Mouse (Mus musculus) forebrain, embryonic 13.5 days (tissue): ENCODE measurements around the gene Pan2. TPM values are rescaled to one million over a fixed set of nuclear protein-coding genes. Genes with fewer than 3 reads are reported as not detected.
"Not testable (repeated sequence)": the region's sequence is repeated elsewhere in the genome, so short reads cannot be mapped to it uniquely, and the experiment has no call there.

Source experiments
- ATAC-seq: fragments of 200-750 bp; cut with Nextera tagmentation; 2 replicates; pipeline ENCODE4 v1.8.0; 2017
- H3K27ac ChIP-seq: fragments of 300-500 bp; sonication (generic); 2 replicates; pipeline ENCODE4 v1.5.1; 2015; ENCODE audit warnings: inconsistent platforms, mild to moderate bottlenecking, moderate library complexity
- H3K27me3 ChIP-seq: fragments of 300-500 bp; sonication (generic); 2 replicates; pipeline ENCODE4 v1.6.1; 2015; ENCODE audit warnings: mild to moderate bottlenecking, inconsistent platforms
- H3K36me3 ChIP-seq: fragments of 300-500 bp; sonication (generic); 2 replicates; pipeline ENCODE4 v1.6.1; 2015; ENCODE audit warnings: mild to moderate bottlenecking, inconsistent platforms; ENCODE audit not compliant: poor library complexity, severe bottlenecking
- H3K4me1 ChIP-seq: fragments of 300-500 bp; sonication (generic); 2 replicates; pipeline ENCODE4 v1.6.1; 2015; ENCODE audit warnings: inconsistent platforms
- H3K4me2 ChIP-seq: fragments of 300-500 bp; sonication (generic); 2 replicates; pipeline ENCODE4 v1.6.1; 2015; ENCODE audit warnings: inconsistent platforms, mild to moderate bottlenecking, moderate library complexity
- H3K4me3 ChIP-seq: fragments of 300-500 bp; sonication (generic); 2 replicates; pipeline ENCODE4 v1.5.1; 2015; ENCODE audit warnings: mild to moderate bottlenecking, inconsistent platforms
- H3K9ac ChIP-seq: fragments of 300-500 bp; sonication (generic); 2 replicates; pipeline ENCODE4 v1.6.1; 2015; ENCODE audit warnings: mild to moderate bottlenecking, inconsistent platforms
- H3K9me3 ChIP-seq: fragments of 300-500 bp; sonication (generic); replicated peaks from 2 replicates; pipeline ENCODE4 v1.6.1; 2016; ENCODE audit warnings: inconsistent platforms
- WGBS: fragments of 180-500 bp; shearing (Covaris S2); methylation state at CpG from one replicate; pipeline ENCODE4 v1.1.7; 2015; 5-methylcytosine and 5-hydroxymethylcytosine counted together
- polyA plus RNA-seq: library from polyadenylated mRNA; unstranded; fragments of >200 nt; fragmentation: Nextera tagmentation; extraction: Ambion mirVana; gene quantifications from 2 replicates; pipeline ENCODE4 v1.2.1, GENCODE M21; 2015

Pan2 gene
- polyA plus RNA-seq, 1 experiment from 2014 or later = 32.0 TPM

DNA sequence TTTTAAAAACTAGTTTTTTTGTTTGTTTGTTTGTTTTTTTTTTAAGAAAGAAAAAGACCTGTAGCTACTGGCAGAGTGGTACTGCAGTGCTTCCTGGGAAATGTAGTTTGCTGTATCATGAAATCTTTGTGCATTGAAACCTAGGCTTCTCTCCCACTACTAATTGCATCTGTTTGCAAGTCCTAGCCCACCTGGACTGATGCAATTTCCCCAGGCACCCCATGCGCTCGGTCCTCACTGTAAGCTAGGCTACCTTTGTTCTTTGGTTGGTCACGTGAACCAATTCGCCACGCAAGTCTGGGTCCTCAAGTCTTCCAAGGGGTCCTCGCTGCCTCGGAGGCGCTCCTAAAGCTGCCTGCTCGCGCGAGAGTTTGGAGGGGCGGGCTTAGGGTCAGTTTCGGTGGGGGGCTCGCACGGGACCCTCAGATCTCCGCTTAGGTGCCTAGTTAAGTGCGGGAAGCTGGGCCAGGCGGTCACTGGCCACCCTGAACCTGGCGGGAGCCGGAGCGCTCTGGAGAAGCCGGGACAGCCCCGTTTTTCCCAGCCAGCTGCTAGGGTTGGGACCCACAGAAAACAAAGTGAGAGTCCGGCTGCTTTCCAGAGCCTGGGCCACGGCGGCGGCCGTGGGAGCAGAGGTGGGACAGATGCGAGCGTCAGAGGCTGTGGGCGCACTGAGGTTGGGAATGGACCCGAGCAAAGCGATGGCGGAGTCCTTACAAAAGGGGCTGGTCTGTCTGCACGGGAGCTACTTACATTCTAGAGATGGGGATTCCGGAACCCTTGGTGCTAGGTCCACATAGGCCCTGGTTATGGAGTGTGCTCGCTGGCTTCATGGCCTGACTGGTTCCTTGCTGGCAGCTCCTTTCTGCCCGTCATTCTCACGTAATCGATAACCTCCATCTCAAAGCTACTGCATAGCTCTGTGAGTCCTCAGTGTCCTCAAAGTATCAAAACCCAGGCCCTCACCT, 19.3 kb downstream of the Pan2 start, which contains the start of gene Cnpy2:
Gene Cnpy2 (plus strand): TSS at position 319 of the 968 bp plus-strand sequence.
- peak within 1 kb of the TSS; percentile 94 for H3K27ac ChIP-seq

DNA sequence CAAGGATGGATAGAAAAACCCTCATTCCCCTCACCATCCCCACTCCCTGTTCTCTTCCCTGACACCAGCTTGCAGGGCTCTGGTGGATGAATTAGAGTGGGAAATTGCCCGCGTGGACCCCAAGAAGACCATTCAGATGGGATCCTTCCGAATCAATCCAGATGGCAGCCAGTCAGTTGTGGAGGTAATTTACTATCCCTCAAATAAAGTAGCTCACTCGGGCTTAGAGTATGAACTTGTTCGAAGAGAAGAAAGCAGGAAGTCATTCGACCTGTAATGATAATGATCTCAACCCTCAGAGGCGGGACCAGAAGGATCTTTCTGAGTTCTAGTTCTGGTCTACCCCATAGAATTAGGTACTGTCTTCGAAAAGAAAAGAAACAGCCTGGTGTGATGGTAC, 20.4 kb downstream of the Pan2 start:
- H3K9ac ChIP-seq = peak overlapping the region; percentile 97
- H3K27me3 ChIP-seq = no peaks in the 10 kb centered on the region
- H3K4me3 ChIP-seq = peak overlapping the region; percentile 85
- no peak for ATAC-seq
- peaks cover 55% of the 10 kb centered on the region for H3K36me3 ChIP-seq
- peak overlapping the region; percentile 79 for H3K4me2 ChIP-seq
- H3K9me3 ChIP-seq = no peaks in the 10 kb centered on the region
- no peak overlapping the region for H3K27ac ChIP-seq
- peaks cover 20% of the 10 kb centered on the region for H3K4me1 ChIP-seq
- WGBS = 87% methylated on average over 8 of the region's 8 CpGs

More for the DNA sequence above, 19.3 kb downstream of the Pan2 start, which contains the start of gene Cnpy2:
- Histone ChIP-seq H3K36me3 (peaks cover 55% of the 10 kb centered on the region), H3K4me3 (peak within 1 kb of the TSS; percentile 85), H3K27me3 (no peaks in the 10 kb centered on the region), H3K4me2 (peak within 1 kb of the TSS; percentile 79), H3K9me3 (no peaks in the 10 kb centered on the region), H3K4me1 (peaks cover 20% of the 10 kb centered on the region), H3K9ac (peak within 1 kb of the TSS; percentile 97)
- WGBS = under 1% methylated on average over 40 of the region's 40 CpGs
- ATAC-seq = peak; percentile 98

GRCm38 (mm10) chr10:128326825-128327224, 23.7 kb downstream of the Pan2 start:
- WGBS = 99% methylated on average over 8 of the region's 8 CpGs
- peaks cover 15% of the 10 kb centered on the region for H3K4me1 ChIP-seq
- no peaks in the 10 kb centered on the region for H3K9me3 ChIP-seq
- peaks cover 41% of the 10 kb centered on the region for H3K36me3 ChIP-seq
- H3K27me3 ChIP-seq = no peaks in the 10 kb centered on the region
- ATAC-seq = no peak
- H3K27ac ChIP-seq = no peak overlapping the region
- H3K4me3 ChIP-seq = no peak overlapping the region
- no peak overlapping the region for H3K9ac ChIP-seq
- no peak overlapping the region for H3K4me2 ChIP-seq

DNA sequence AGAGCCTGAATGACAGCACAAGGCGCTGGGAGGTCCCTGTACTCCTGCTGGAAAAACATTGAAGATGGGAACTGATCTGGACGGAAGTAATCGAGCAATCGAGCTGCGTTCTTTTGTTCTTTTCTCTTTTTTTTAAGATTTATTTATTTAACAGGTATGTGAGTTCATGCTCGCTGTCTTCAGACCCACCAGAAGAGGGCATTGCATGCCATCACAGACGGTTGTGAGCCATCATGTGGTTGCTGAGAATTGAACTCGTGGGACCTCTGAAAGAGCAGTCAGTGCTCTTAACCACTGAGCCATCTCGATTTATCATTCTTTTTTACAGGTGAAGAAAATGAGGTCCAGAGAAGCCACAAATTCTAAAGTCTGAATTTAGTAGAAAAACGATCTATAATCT, 24.5 kb downstream of the Pan2 start:
- no peaks in the 10 kb centered on the region for H3K9me3 ChIP-seq
- no peak overlapping the region for H3K9ac ChIP-seq
- H3K4me3 ChIP-seq = no peak overlapping the region
- H3K27ac ChIP-seq = no peak overlapping the region
- ATAC-seq = no peak
- H3K27me3 ChIP-seq = no peaks in the 10 kb centered on the region
- peaks cover 41% of the 10 kb centered on the region for H3K36me3 ChIP-seq
- 90% methylated on average over 10 of the region's 10 CpGs for WGBS
- no peak overlapping the region for H3K4me2 ChIP-seq
- H3K4me1 ChIP-seq = peaks cover 15% of the 10 kb centered on the region

DNA sequence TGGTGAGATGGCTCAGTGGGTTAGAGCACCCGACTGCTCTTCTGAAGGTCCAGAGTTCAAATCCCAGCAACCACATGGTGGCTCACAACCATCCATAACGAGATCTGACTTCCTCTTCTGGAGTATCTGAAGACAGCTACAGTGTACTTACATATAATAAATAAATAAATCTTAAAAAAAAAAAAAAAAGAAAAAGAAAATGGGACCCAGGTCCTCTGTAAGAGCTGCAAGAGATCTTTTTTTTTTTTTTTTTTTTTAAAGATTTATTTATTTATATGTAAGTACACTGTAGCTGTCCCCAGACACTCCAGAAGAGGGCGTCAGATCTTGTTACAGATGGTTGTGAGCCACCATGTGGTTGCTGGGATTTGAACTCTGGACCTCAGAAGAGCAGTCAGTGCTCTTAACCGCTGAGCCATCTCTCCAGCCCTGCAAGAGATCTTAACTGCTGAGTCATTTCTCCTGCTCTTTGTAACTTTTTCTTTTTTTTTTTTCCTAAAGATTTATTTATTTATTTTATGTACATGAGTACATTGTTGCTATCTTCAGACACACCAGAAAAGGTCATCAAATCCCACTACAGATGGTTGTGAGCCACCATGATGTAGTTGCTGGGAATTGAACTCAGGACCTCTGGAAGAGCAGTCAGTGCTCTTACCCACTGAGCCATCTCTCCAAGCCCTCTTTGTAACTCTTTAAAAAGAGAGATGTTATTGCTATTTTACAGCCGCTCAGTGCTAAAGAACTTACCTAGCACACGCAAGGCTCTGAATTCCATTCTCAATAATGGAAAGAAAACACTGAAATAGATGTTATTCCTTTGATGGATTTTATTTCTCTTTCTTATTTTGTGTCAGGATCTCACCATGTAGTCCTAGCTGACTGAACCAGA, 29.5 kb downstream of the Pan2 start:
- H3K27ac ChIP-seq, H3K9ac ChIP-seq, H3K9me3 ChIP-seq, H3K4me3 ChIP-seq, H3K4me1 ChIP-seq, H3K4me2 ChIP-seq, ATAC-seq, H3K27me3 ChIP-seq: not testable (repeated sequence)
- WGBS = 77% methylated on average over 6 of the region's 6 CpGs
- peaks cover 20% of the 10 kb centered on the region for H3K36me3 ChIP-seq

DNA sequence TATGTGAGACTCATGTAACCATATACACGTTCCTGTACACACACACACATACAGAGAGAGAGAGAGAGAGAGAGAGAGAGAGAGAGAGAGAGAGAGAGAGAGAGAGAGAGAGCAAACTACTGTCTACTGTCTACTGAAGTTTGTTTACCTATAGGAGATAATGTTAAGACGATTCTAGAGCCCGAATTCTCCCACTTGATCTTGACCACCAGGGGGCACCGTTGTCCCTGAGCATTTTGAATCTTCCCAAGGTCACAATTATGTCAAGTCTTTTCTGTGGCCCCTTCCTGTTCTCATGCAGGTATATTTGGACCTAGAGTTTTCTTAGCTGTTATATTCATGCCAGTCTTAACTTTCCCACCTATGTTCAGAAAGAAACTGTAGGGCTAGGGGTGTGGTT, 32.4 kb downstream of the Pan2 start:
- Histone ChIP-seq H3K9ac (no peak overlapping the region), H3K4me2 (no peak overlapping the region), H3K27ac (no peak overlapping the region), H3K36me3 (no peaks in the 10 kb centered on the region), H3K27me3 (no peaks in the 10 kb centered on the region), H3K4me3 (no peak overlapping the region), H3K9me3 (no peaks in the 10 kb centered on the region), H3K4me1 (peaks cover 22% of the 10 kb centered on the region)
- ATAC-seq = no peak
- WGBS = 3% methylated on average over 4 of the region's 4 CpGs

DNA sequence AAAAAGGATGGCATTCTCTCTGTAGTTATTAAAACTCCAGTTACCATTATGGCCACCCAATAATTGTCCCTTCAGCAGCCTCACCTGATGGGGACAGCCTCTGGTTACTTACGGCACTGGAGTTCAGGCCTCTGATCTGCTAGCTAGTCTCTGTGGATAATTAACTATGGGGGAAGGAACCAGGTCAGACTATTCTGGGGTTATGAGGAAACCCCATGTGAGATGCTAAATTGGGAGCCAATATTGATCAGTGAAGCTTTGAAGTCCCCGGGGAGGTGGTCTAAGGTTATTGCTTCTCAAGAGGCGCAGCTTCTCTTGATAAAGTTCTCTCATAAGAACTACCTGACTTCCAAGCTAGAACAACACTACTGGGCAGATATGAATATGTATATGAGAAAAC, 33.1 kb downstream of the Pan2 start:
- Histone ChIP-seq H3K27ac (no peak overlapping the region), H3K4me3 (no peak overlapping the region), H3K9ac (no peak overlapping the region), H3K9me3 (no peaks in the 10 kb centered on the region), H3K27me3 (no peaks in the 10 kb centered on the region), H3K4me2 (no peak overlapping the region), H3K4me1 (peaks cover 22% of the 10 kb centered on the region), H3K36me3 (no peaks in the 10 kb centered on the region)
- ATAC-seq = no peak
- 94% methylated on average over 3 of the region's 3 CpGs for WGBS

DNA sequence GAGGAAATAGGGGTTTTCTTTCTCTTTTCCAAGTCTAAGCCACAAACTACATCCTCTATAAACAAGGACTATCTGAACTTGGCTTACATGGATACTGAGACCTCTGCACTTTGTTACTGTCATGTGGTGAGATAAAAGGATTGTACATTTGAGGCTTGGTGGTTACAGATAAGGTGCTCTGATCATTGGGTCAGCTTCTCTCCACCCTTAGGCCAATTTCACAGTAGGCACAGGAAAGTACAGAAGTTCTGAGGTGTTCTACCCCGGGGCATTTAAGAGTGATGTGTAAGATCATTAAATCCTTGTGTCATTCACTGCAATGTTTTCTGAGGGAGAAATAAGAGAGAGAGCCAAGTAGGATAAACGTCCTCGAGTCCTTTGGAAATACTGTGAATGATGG, 33.5 kb downstream of the Pan2 start:
- peak overlapping the region; percentile 96; the same call in 1 of the 2 replicates for H3K4me3 ChIP-seq
- H3K9ac ChIP-seq = peak overlapping the region; percentile 54; the same call in 1 of the 2 replicates
- no peaks in the 10 kb centered on the region for H3K36me3 ChIP-seq
- no peaks in the 10 kb centered on the region for H3K27me3 ChIP-seq
- H3K4me2 ChIP-seq = peak overlapping the region; percentile 95
- H3K4me1 ChIP-seq = peaks cover 22% of the 10 kb centered on the region
- no peak for ATAC-seq
- no peak overlapping the region for H3K27ac ChIP-seq
- H3K9me3 ChIP-seq = no peaks in the 10 kb centered on the region
- WGBS = 89% methylated on average over 3 of the region's 3 CpGs

- Histone ChIP-seq H3K4me1 (peaks cover 22% of the 10 kb centered on the region), H3K27me3 (no peaks in the 10 kb centered on the region), H3K9me3 (no peaks in the 10 kb centered on the region), H3K27ac (peak within 1 kb of the TSS; percentile 92), H3K9ac (peak within 1 kb of the TSS; percentile 97), H3K4me2 (peak within 1 kb of the TSS; percentile 95), H3K36me3 (no peaks in the 10 kb centered on the region), H3K4me3 (peak within 1 kb of the TSS; percentile 96)
- 1% methylated on average over 61 of the region's 61 CpGs for WGBS
- peak; percentile 100 for ATAC-seq
These were observed 34.4 kb downstream of the Pan2 start, which contains the start of gene Cs for GRCm38 (mm10) chr10:128337306-128338181. Cs (plus strand) TSS chr10:128337734.

DNA sequence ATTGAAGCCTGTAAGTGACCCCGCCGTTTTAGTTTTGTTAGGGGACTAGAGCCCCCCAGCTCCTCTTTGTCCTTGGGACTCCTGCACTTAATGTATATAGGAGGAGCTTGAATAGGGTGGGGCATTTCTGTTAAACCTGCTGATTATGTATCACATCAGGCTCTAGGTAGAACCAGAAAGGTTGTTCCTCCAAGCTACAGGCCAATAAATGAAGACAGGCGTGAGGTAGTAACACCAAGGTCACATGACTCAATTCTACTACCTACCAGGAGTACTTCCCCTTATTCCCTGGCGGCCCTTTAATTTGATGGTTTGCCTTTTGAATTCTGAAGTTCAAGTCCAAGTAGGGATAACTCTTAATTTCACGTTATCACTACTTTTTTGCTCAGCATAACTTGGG, 35.3 kb downstream of the Pan2 start:
- no peak for ATAC-seq
- H3K27me3 ChIP-seq = no peaks in the 10 kb centered on the region
- H3K4me2 ChIP-seq = peak overlapping the region; percentile 95
- H3K4me3 ChIP-seq = peak overlapping the region; percentile 96
- peak overlapping the region; percentile 97 for H3K9ac ChIP-seq
- 17% methylated on average over 5 of the region's 5 CpGs for WGBS
- H3K4me1 ChIP-seq = peaks cover 25% of the 10 kb centered on the region
- H3K27ac ChIP-seq = peak overlapping the region; percentile 92
- H3K36me3 ChIP-seq = no peaks in the 10 kb centered on the region
- no peaks in the 10 kb centered on the region for H3K9me3 ChIP-seq

GRCm38 (mm10) chr10:128338948-128339347, 35.8 kb downstream of the Pan2 start:
- Histone ChIP-seq H3K36me3 (no peaks in the 10 kb centered on the region), H3K27me3 (no peaks in the 10 kb centered on the region), H3K4me3 (peak overlapping the region; percentile 96), H3K4me1 (peaks cover 27% of the 10 kb centered on the region), H3K9me3 (no peaks in the 10 kb centered on the region), H3K4me2 (peak overlapping the region; percentile 95), H3K27ac (no peak overlapping the region), H3K9ac (peak overlapping the region; percentile 97)
- ATAC-seq = no peak
- 85% methylated on average over 2 of the region's 2 CpGs for WGBS
